ENCODE assay signal across 11 mouse cellular contexts in the genomic region with DNA sequence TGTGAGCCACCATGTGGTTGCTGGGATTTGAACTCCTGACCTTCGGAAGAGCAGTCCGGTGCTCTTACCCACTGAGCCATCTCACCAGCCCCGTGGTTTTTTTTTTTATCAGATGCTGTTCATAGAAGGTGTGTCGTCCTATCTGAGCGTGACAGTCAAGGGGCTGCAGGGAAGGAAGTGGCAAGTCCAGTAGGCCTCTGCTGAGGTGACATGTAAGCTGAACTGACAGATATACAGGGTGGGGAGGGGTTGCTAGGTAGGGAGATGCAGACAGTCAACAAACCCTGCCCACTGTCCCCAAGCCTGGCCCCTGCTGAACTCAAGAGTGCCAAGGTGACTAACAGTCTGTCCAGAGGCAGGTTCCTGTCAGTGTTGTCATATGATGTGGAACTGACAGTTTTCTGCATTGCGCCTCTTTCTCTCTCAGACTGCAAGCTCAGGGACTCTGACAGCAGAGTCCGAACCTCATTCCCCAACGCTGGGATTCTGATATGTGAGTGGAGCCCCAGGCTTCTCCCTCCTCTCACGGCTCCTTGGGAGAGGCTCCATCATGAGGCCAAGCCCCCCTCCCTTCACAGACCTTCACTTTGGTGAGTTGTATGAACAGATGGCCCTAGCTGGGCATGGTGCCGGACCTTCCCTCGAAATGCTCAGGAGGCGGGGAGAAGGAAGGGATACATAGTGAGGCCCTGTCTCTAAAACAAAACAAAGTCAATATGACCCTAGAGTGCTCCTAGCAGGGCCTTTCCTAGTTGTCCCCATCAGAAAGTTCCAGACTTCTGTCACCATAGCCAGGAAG. TPM values are rescaled to one million over a fixed set of nuclear protein-coding genes. Genes with fewer than 3 reads are reported as not detected.
DNase-seq lines count a peak whose midpoint lies in the region; ATAC-seq and TF ChIP-seq lines count a peak whose summit lies in the region.
"Had no signal": no experiment of that assay in that cellular context is flagged by ENCODE, and none has a peak within 500 bp of the region (broad histone marks: within the 10 kb centered on the region; RNA-seq: fewer than 3 reads in every experiment).

No protein-coding gene starts in this region.

- no peak for DNase-seq in forebrain, postnatal 0 days
- DNase-seq in layer of hippocampus, adult 2 months (ENCODE audit: low spot score in 2 of 2), result no peak
- DNase-seq in urinary bladder, postnatal 4 days (ENCODE audit: low spot score in 2 of 2), result no peak
- DNase-seq in lung, postnatal 10 days, result no peak
- DNase-seq: kidney, adult 11 months had no signal

- no peak for TF ChIP-seq CTCF in forebrain, postnatal 0 days (IDR thresholded peaks at IDR 0.05; ENCODE audit: low read depth)
- no peak for TF ChIP-seq CTCF in intestine, postnatal 0 days (IDR thresholded peaks at IDR 0.05; ENCODE audit: low read depth)
- no peak for TF ChIP-seq CTCF in layer of hippocampus, adult 2 months (conservative IDR thresholded peaks at IDR 0.05)

- H3K27ac ChIP-seq in forebrain, embryonic 13.5 days, result peak overlapping the region; percentile 32; the same call in 1 of the 2 replicates
- no peak overlapping the region for H3K27ac ChIP-seq in forebrain, postnatal 0 days (ENCODE audit: low read depth, low read length)
- 0 out of 2 replicates have a peak overlapping the region, but pooled peaks have one; percentile 6 for H3K27ac ChIP-seq in midbrain, embryonic 13.5 days
- H3K27ac ChIP-seq in midbrain, embryonic 15.5 days, result no peak overlapping the region
- H3K27ac ChIP-seq in intestine, postnatal 0 days (ENCODE audit: low read depth, low read length), result peak overlapping the region; percentile 73
- no peak overlapping the region for H3K27ac ChIP-seq in layer of hippocampus, adult 2 months
- H3K27ac ChIP-seq: limb, embryonic 13.5 days had no signal

- H3K27me3 ChIP-seq in forebrain, embryonic 13.5 days, result no peaks in the 10 kb centered on the region
- H3K27me3 ChIP-seq in forebrain, postnatal 0 days (ENCODE audit: insufficient read depth, low read length), result no peaks in the 10 kb centered on the region
- H3K27me3 ChIP-seq in midbrain, embryonic 13.5 days, result no peaks in the 10 kb centered on the region
- no peaks in the 10 kb centered on the region for H3K27me3 ChIP-seq in midbrain, embryonic 15.5 days (replicated peaks)
- H3K27me3 ChIP-seq in intestine, postnatal 0 days (replicated peaks; ENCODE audit: control insufficient read depth, insufficient read depth, low read length), result no peaks in the 10 kb centered on the region
- H3K27me3 ChIP-seq: limb, embryonic 13.5 days had no signal

- no peak overlapping the region for H3K4me2 ChIP-seq in forebrain, embryonic 13.5 days
- no peak overlapping the region for H3K4me2 ChIP-seq in forebrain, postnatal 0 days (ENCODE audit: low read depth)
- no peak overlapping the region for H3K4me2 ChIP-seq in midbrain, embryonic 13.5 days (replicated peaks)
- H3K4me2 ChIP-seq in midbrain, embryonic 15.5 days, result no peak overlapping the region
- H3K4me2 ChIP-seq in intestine, postnatal 0 days (replicated peaks; ENCODE audit: low read depth), result no peak overlapping the region
- H3K4me2 ChIP-seq: limb, embryonic 13.5 days had no signal

- H3K9me3 ChIP-seq in forebrain, embryonic 13.5 days (replicated peaks), result no peaks in the 10 kb centered on the region
- H3K9me3 ChIP-seq in forebrain, postnatal 0 days (ENCODE audit: low read length), result no peaks in the 10 kb centered on the region
- no peaks in the 10 kb centered on the region for H3K9me3 ChIP-seq in midbrain, embryonic 13.5 days
- no peaks in the 10 kb centered on the region for H3K9me3 ChIP-seq in midbrain, embryonic 15.5 days
- no peaks in the 10 kb centered on the region for H3K9me3 ChIP-seq in intestine, postnatal 0 days (ENCODE audit: control insufficient read depth)
- H3K9me3 ChIP-seq: limb, embryonic 13.5 days had no signal

- no peaks in the 10 kb centered on the region for H3K36me3 ChIP-seq in forebrain, embryonic 13.5 days (ENCODE audit: poor library complexity, severe bottlenecking)
- no peaks in the 10 kb centered on the region for H3K36me3 ChIP-seq in forebrain, postnatal 0 days (ENCODE audit: insufficient read depth)
- H3K36me3 ChIP-seq in midbrain, embryonic 13.5 days, result no peaks in the 10 kb centered on the region
- H3K36me3 ChIP-seq in midbrain, embryonic 15.5 days (replicated peaks), result no peaks in the 10 kb centered on the region
- no peaks in the 10 kb centered on the region; the same call in 1 of the 2 replicates for H3K36me3 ChIP-seq in intestine, postnatal 0 days (ENCODE audit: control insufficient read depth, insufficient read depth)
- H3K36me3 ChIP-seq: limb, embryonic 13.5 days had no signal

- WGBS in forebrain, embryonic 13.5 days, result 80% methylated on average over 12 of the region's 12 CpGs
- 73% methylated on average over 12 of the region's 12 CpGs for WGBS in forebrain, postnatal 0 days
- 75% methylated on average over 12 of the region's 12 CpGs for WGBS in midbrain, embryonic 13.5 days
- WGBS in midbrain, embryonic 15.5 days, result 79% methylated on average over 12 of the region's 12 CpGs
- 46% methylated on average over 12 of the region's 12 CpGs for WGBS in intestine, postnatal 0 days

- no peak overlapping the region for H3K4me3 ChIP-seq in forebrain, embryonic 13.5 days
- H3K4me3 ChIP-seq in forebrain, postnatal 0 days (ENCODE audit: low read depth, low read length), result no peak overlapping the region
- no peak overlapping the region for H3K4me3 ChIP-seq in midbrain, embryonic 13.5 days (replicated peaks)
- H3K4me3 ChIP-seq in midbrain, embryonic 15.5 days, result no peak overlapping the region
- no peak overlapping the region for H3K4me3 ChIP-seq in intestine, postnatal 0 days (ENCODE audit: low read depth, low read length)
- no peak overlapping the region for H3K4me3 ChIP-seq in layer of hippocampus, adult 2 months
- H3K4me3 ChIP-seq: limb, embryonic 13.5 days had no signal

- H3K4me1 ChIP-seq in forebrain, embryonic 13.5 days, result peaks cover 24% of the 10 kb centered on the region
- no peaks in the 10 kb centered on the region for H3K4me1 ChIP-seq in forebrain, postnatal 0 days (ENCODE audit: insufficient read depth)
- H3K4me1 ChIP-seq in midbrain, embryonic 13.5 days (replicated peaks), result peaks cover 15% of the 10 kb centered on the region
- peaks cover 11% of the 10 kb centered on the region; the same call in 1 of the 2 replicates for H3K4me1 ChIP-seq in midbrain, embryonic 15.5 days
- peaks cover 8% of the 10 kb centered on the region; the same call in 1 of the 2 replicates for H3K4me1 ChIP-seq in intestine, postnatal 0 days (replicated peaks; ENCODE audit: control insufficient read depth, insufficient read depth, low read length)

- H3K9ac ChIP-seq in forebrain, embryonic 13.5 days, result 0 out of 2 replicates have a peak overlapping the region, but pooled peaks have one; percentile 6
- no peak overlapping the region for H3K9ac ChIP-seq in forebrain, postnatal 0 days
- H3K9ac ChIP-seq in midbrain, embryonic 13.5 days (replicated peaks), result no peak overlapping the region
- no peak overlapping the region for H3K9ac ChIP-seq in midbrain, embryonic 15.5 days
- no peak overlapping the region for H3K9ac ChIP-seq in intestine, postnatal 0 days (ENCODE audit: low read depth, low read length)
- H3K9ac ChIP-seq: limb, embryonic 13.5 days had no signal

- 0 out of 2 replicates have a peak, but pooled peaks have one; percentile 33 for ATAC-seq in forebrain, embryonic 13.5 days
- no peak for ATAC-seq in forebrain, postnatal 0 days
- ATAC-seq in midbrain, embryonic 13.5 days, result no peak
- no peak for ATAC-seq in midbrain, embryonic 15.5 days (replicated peaks)
- ATAC-seq in intestine, postnatal 0 days, result peak; percentile 93

RNA-seq across cellular contexts. Expression of gene 4930404H24Rik, which starts 38.4 kb away (rescaled TPM):
- polyA plus RNA-seq in forebrain, embryonic 13.5 days (2015; fragmentation: Nextera tagmentation; extraction: Ambion mirVana), result not detected in 2 replicates
- total RNA-seq in forebrain, postnatal 0 days (2014; rRNA removed), result not detected in 2 replicates
- polyA plus RNA-seq in forebrain, postnatal 0 days (2015; fragmentation: Nextera tagmentation; extraction: Ambion mirVana), result not detected in 2 replicates
- polyA plus RNA-seq in midbrain, embryonic 13.5 days (2015; fragmentation: Nextera tagmentation; extraction: Ambion mirVana), result not detected in 2 replicates
- polyA plus RNA-seq in midbrain, embryonic 15.5 days (2015; fragmentation: Nextera tagmentation; extraction: Ambion mirVana), result not detected in 2 replicates
- polyA plus RNA-seq in intestine, postnatal 0 days (2015; fragmentation: Nextera tagmentation; extraction: Ambion mirVana), result not detected in 2 replicates
- total RNA-seq in layer of hippocampus, adult 2 months (2021), result not detected
- polyA plus RNA-seq: limb, embryonic 13.5 days; neural tube, embryonic 11.5 days had no signal

Comparison
In these comparisons a context has a peak if more than half of its experiments do, and no peak if none do; other contexts are left out.
1. ATAC-seq: peak in forebrain, embryonic 13.5 days (single experiment) and intestine, postnatal 0 days (single experiment); none in forebrain, postnatal 0 days (single experiment), midbrain, embryonic 13.5 days (single experiment) and midbrain, embryonic 15.5 days (single experiment).
2. H3K27ac ChIP-seq: peak in forebrain, embryonic 13.5 days (single experiment), midbrain, embryonic 13.5 days (single experiment) and intestine, postnatal 0 days (single experiment); none in forebrain, postnatal 0 days (single experiment), midbrain, embryonic 15.5 days (single experiment) and layer of hippocampus, adult 2 months (single experiment).